Mouse (Mus musculus) naive thymus-derived CD4-positive, alpha-beta T cell, adult 2 months (primary cell): ENCODE results near the gene Car6.

Experiments used
- DNase-seq: peaks from one replicate; pipeline ENCODE4 v3.0.0-alpha.2; 2011; ENCODE audit warnings: low read depth

Gene Car6

GRCm38 (mm10) chr4:150188236-150188635 is 12.9 kb downstream of the Car6 start:
- DNase-seq, result no peak

DNA sequence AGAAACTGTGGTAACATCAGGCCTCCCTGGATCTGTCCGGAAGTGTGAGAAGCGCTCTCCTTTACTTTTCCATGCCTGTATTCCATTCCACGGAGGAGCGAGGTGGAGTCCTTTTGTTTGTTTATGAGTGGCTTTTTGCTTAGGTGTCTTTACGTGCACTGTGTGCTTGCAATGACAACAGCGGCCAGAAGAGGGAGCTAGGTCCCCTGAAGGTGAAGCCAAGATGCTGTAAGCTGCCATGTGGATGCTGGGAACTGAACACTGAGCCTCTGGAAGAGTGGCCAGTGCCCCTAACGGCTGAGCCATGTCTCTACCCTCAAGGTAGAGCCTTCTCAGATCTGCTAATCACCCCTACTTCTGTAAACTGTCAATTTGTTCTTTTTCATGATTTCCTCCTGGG is 19.8 kb downstream of the Car6 start:
- DNase-seq, result peak; percentile 18

GRCm38 (mm10) chr4:150178131-150178530 is 23.0 kb downstream of the Car6 start:
- no peak for DNase-seq

DNA sequence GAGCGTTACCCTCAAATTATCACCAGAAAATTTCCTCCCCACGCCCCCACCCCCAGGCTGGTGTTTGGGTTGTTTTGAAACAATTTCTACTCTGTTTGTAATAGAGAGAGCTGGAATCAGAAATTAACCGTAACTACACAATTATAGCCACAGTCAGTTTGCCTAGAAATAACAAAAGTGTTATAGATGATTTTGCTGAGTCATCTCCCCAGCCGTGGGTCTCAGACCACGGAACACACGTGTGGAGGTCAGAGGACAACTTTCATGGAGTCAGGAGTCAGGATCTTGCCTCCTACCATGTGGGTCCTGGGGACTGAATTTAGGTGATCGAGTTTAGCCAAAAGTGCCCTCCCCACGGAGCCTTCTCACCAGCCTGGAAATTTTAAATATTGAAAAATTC is 24.0 kb downstream of the Car6 start:
- DNase-seq, result no peak

DNA sequence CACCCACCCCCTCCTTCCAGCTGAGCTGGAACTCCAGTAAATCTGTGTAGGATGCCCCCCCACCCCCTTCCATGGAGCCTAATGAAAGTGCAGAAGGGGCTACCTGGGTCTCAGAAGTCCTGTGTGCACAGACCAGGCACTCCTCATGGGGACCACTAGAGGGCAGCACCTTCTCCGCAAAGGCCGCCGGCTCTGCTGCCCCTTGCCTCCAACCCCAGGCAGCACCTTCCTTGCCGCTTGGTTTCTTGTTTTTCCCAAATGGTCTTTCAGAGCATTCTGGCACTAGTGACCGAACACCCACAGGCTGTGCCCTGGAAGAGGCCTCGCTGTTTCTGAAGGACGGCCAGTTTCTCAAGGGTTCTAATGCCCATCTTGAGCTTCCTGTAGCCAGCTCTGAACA is 24.6 kb downstream of the Car6 start:
- DNase-seq, result peak; percentile 77

GRCm38 (mm10) chr4:150174027-150174426 is 27.1 kb downstream of the Car6 start:
- DNase-seq, result no peak

- DNase-seq, result peak; percentile 70
These were observed 27.9 kb downstream of the Car6 start for GRCm38 (mm10) chr4:150173281-150173680.

GRCm38 (mm10) chr4:150172107-150172506 is 29.0 kb downstream of the Car6 start:
- no peak for DNase-seq

DNA sequence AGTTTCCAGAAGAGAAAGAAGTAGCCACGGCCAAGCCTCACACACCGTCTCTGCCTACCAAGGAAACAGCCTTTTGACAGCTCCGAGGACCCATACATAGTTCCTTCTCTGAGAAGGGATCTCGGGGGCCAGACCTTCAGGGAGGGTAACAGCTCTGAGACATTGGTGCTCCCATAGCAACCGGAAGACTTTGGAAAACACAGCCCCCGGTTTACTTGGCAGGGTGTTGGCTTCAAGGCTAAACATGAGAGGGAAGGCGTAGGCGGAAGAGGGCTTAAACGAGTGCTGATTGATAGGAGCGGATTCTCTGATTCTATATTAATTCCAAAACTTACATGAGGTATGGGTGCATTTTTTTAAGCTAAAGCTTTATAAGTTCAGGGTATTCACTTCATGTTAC is 32.7 kb downstream of the Car6 start:
- DNase-seq, result no peak

- no peak for DNase-seq
These were observed 36.3 kb downstream of the Car6 start for GRCm38 (mm10) chr4:150164875-150165274.

DNA sequence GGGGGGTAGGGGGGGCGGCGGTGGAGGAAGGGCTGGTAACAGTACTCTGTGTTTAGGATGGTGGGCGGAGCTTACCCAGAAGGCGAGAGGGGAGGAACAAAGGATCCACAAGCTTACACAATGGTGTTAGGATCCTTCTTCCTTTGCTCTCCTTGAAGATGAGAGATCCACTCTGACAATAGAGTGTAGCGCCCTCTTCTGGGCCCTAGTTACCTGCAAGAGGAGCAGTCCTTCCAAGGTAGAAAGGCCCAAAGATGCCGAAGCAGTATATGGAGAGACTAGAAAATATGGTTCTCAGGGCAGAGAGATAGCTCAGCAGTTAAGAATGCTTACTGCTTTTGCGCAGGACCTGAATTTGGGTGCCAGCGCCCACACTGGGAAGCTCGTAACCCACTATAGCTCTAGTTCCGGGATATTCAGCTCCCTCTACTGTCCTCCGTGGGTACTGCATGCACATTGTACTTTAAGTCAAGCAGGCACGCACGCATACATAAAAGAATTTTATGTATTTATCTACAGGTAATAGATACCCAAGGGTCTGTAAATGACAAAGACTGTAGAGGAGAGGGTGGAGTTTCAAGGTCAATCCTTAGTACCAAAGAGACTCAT is 38.5 kb downstream of the Car6 start:
- peak; percentile 27 for DNase-seq

DNA sequence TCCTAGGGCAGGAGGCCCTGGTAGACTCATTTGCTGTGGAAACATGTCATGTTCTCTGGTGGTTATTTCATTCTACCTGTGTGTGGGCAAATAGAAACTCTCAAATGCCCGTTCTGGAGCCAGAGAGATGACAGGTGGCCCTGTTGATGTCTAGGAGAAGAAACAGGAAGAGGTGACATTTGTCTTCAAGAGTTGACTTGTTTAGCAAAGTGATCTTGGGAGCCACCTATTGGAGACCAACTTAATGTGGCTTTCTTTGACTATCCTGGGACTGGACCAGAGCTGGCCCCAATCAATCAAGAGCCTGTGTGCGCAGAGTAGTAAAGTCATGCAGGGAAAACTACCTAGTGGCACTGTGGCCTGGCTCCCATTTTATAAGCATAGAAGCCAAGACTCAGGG is 41.7 kb downstream of the Car6 start:
- no peak for DNase-seq

DNA sequence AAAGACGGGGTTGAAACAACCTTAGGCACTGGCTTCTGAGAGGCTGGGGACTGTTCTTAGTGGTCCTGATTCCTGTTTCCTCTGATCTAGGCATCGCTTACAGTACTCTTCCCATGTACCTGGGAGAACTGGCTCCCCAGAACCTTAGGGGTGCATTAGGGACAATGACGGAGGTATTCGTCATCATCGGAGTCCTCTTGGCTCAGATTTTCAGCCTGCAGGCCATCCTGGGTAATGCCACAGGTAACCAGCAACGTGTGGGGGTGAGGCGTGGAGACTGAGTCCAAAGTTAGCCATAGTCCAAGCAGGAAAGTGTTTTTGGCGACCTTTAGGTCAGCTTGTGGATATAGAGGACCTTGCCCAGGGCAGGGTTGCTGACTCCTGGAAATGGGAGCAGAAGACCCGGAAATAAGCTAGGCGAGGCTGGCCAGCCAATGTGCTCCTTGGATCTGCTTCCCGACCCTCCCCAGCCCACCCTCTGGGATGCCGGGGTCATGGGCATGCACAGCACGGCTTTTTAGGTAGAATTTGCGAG is 43.7 kb downstream of the Car6 start:
- no peak for DNase-seq

DNA sequence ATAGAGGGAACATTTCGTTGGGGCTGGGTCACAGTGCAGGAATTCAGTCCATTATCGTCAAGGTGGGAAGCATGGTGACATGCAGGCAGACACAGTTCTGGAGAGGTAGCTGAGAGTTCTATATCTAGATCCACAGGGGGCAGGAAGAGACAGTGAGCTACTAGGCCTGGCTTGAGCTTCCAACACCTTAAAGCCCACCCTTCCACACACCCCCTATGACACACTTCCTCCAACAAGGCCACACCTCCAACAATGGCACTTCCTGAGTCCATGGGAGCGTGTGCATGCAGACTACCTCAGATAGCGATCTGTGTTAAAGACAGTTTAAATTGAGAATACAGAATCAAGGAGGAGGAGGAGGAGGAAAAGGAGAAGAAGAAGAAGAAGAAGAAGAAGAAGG is 45.4 kb downstream of the Car6 start:
- DNase-seq, result no peak

- no peak for DNase-seq
These were observed 45.8 kb downstream of the Car6 start for GRCm38 (mm10) chr4:150155301-150155700.

DNA sequence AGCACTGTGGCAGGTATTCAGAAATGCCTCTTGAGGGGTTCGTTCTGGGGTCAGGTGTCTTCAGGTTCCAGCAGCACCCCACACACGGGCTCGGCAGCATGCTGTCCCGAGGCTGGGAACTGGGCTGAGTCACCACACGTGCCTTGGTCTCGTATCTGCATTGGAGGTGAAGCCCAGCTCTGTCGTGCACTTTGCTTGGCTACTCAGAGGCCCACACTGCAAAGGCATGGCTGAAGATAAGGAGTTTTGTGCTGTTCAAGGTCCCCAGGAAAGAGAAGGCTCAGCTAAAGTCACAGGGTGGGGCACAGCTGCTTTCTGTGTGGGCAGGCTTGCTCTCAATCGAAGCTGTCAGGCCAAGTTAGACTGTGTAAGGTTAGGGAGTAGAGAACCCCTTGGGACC is 48.6 kb downstream of the Car6 start:
- no peak for DNase-seq

- DNase-seq, result no peak
These were observed 50.1 kb downstream of the Car6 start for GRCm38 (mm10) chr4:150151045-150151444.

DNA sequence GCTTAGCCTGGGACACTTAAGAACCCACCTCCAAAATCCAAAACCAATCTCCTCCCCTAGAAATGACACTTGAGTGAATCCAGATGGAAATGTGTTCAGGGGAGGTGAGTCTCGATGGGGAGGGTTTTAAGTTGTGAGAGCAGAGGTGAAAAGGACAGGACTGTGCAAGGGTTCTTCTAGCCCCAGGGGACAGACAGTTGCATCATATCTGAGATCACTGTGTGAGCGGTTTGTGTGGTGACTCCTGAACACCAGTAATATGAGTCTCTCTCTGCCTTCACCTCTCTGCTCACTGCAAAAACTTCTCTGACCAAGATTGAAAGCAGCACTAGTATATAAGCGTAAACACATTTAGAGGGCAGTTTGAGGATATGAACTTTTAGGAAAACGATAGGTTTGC is 54.8 kb downstream of the Car6 start:
- no peak for DNase-seq

DNA sequence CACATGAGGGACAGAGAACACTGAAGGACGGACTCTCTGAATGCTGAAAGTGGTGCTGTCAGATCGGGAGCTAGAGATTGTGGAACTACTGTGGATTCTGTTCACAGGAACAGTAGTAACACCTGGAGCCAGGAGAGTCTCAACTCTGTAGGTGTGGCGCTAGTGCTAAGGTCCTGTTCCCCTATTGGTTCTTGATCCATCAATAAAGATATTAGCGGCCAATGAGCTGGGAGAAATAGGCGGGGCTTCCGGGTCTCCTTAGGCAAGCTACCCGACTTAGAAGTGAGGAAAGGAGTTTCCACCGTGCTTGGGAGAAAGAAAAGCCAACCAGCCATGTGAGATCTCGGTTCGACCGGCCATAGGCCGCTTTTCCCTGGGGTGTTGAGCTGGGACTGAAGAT is 56.9 kb downstream of the Car6 start:
- no peak for DNase-seq

- no peak for DNase-seq
These were observed 60.8 kb downstream of the Car6 start for GRCm38 (mm10) chr4:150140346-150140745.

DNA sequence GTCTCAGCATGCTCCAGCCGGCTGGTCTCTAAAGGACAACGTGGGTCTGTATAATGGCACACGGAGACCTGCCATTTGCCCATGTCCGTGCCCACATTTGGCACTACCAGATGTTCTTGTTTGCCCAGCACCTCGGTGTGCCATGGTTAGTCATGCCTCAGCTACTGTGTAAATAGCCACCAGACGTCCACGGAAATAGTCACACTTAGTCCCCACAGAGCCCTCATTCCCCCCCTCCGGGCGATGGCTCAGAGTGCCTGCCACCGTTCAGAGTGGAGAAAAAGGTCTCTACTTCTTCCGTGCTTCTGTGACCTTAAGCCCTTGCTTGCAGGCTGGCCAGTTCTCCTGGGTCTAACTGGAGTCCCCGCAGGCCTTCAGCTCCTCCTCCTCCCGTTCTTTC is 62.0 kb downstream of the Car6 start:
- no peak for DNase-seq

GRCm38 (mm10) chr4:150138084-150138543 is 63.0 kb downstream of the Car6 start:
- peak; percentile 53 for DNase-seq

DNA sequence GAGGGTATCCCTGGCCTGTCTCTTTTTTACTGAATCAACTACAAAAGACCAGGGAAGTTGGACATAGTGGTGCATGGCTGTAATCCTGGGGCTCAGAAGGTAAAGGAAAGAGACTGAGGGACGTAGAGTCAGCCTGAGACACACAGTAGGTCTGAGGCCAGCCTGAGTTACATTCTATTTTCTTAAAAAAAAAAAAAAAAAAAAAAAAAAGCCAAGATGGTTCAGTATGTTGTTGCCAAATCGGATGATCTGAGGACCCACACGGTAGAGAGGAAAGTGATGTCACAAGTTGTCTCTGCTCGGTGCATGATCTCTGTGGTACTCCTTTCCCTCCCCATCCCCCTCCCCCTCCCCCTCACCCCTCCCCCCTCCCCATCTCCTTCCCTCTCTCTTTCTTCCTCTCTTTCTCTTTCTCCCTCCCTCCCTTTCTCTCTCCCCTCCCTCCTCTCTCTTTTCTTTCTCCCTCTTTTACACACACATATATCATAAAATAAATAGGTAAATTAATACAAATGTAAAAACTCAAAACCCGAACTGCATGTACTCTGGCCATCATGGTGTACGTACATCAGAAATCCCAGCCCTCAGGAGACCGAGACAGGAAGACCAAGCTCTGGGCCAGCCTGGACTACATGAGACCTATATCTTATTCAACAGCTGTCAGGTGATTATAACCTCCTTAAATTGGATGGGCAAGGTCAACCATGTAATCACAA is 63.6 kb downstream of the Car6 start:
- DNase-seq, result no peak
